Mouse (Mus musculus) embryonic fibroblast, embryonic 13.5 days (primary cell): ENCODE measurements around the gene Wdr18.

Experiments used
- CTCF ChIP-seq: IDR thresholded peaks from 2 replicates; pipeline ENCODE4 v1.5.1; 2011; ENCODE audit warnings: mild to moderate bottlenecking, control low read depth, low read length, moderate library complexity, borderline replicate concordance; ENCODE audit not compliant: insufficient read depth
- POLR2A ChIP-seq: IDR thresholded peaks from 2 replicates; pipeline ENCODE4 v1.6.1; 2011; ENCODE audit warnings: low read depth, mild to moderate bottlenecking, control low read depth, low read length, moderate library complexity

DNA sequence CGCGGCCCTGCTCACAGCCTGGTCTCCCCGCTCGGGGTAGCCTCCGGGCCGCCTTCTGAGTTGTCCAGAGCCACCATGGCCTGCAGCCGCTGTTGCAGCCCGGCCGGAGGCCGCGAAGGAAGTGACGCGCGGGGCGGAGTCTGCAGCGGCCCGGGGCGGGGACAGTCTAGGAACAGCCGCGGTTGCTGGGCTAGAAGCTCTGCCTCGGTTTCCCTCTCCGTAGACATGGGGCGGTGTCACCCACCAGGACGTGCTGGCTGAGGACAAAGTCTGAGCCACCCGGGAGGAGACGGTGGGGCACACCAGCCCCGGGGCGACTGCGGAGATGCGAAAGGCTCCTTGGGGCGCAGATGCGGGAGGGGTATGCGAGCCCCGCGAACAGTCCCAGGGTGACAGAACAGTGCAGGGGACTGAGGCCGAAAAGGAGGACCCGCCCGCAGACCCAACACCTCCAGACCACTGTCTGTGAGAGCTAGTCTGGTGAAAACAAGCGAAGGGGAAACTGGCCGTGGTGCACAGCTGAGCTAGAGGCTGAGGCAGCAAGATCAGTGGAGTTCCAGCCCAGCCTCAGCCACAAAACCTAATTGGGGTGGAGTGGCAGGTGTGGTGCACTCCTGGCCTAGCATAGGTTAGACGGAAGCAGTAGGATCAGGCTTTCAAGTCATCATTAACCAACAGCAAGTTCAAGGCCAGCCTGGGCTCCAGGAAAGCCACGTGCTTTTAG is 43.0 kb upstream of the Wdr18 start, which contains the start of gene Kiss1r:
- TF ChIP-seq CTCF (no peak), POLR2A (peak; percentile 95)
